Mouse (Mus musculus) MEL (cell line): Measurements from ENCODE around the gene Ppp2r5b. TPM values are rescaled to one million over a fixed set of nuclear protein-coding genes. Genes with fewer than 3 reads are reported as not detected.

Source experiments
- DNase-seq: peaks from one replicate; pipeline ENCODE4 v3.0.0; 2011; ENCODE audit warnings: low read depth, low spot score
- H3K27ac ChIP-seq: 2 replicates; pipeline ENCODE4 v1.5.1; 2012; ENCODE audit warnings: low read depth, mild to moderate bottlenecking, control low read depth, low read length, moderate library complexity; ENCODE audit not compliant: control insufficient read depth
- H3K27me3 ChIP-seq, 2 experiments: fragments of 150-350 bp in 1 of 2; sonication (generic) in 1 of 2; 2 replicates each; pipeline ENCODE4 v1.6.1; 2012; ENCODE audit warnings: low read length in 2 of 2, mild to moderate bottlenecking in 2 of 2, improper control_type of control experiment in 1 of 2, moderate library complexity in 1 of 2; ENCODE audit not compliant: insufficient read depth in 2 of 2, control insufficient read depth in 1 of 2
- H3K36me3 ChIP-seq, 2 experiments: 2 replicates each; pipeline ENCODE4 v1.6.1; 2012 to 2014; ENCODE audit warnings: low read length in 2 of 2, improper control_type of control experiment in 1 of 2, inconsistent platforms in 1 of 2, mild to moderate bottlenecking in 1 of 2; ENCODE audit not compliant: insufficient read depth in 2 of 2, control insufficient read depth in 1 of 2
- H3K4me1 ChIP-seq, 2 experiments: fragments of 150-350 bp in 1 of 2; sonication (generic) in 1 of 2; 2 replicates each; pipeline ENCODE4 v1.6.1; 2012; ENCODE audit warnings: low read length in 2 of 2, improper control_type of control experiment in 1 of 2, mild to moderate bottlenecking in 1 of 2; ENCODE audit not compliant: insufficient read depth in 2 of 2, control insufficient read depth in 1 of 2
- H3K4me3 ChIP-seq, 2 experiments: fragments of 150-350 bp in 1 of 2; sonication (generic) in 1 of 2; 2 replicates each; pipeline ENCODE4 v1.5.1; 2012; ENCODE audit warnings: low read depth in 2 of 2, low read length in 2 of 2, mild to moderate bottlenecking in 2 of 2, moderate library complexity in 2 of 2, control low read depth in 1 of 2, improper control_type of control experiment in 1 of 2; ENCODE audit not compliant: control insufficient read depth in 1 of 2, insufficient read depth in 1 of 2
- H3K79me2 ChIP-seq: 2 replicates; pipeline ENCODE4 v1.6.1; 2012; ENCODE audit warnings: mild to moderate bottlenecking, low read length, moderate library complexity; ENCODE audit not compliant: control insufficient read depth, poor library complexity, insufficient read depth
- H3K9ac ChIP-seq: 2 replicates; pipeline ENCODE4 v1.6.1; 2012; ENCODE audit warnings: low read depth, mild to moderate bottlenecking, control low read depth, low read length, moderate library complexity; ENCODE audit not compliant: control insufficient read depth, poor library complexity, severe bottlenecking
- H3K9me3 ChIP-seq: fragments of 150-350 bp; sonication (generic); replicated peaks from 2 replicates; pipeline ENCODE4 v1.6.1; 2012; ENCODE audit warnings: mild to moderate bottlenecking, low read length, improper control_type of control experiment, moderate library complexity; ENCODE audit not compliant: insufficient read depth
- BHLHE40 ChIP-seq: IDR thresholded peaks from 2 replicates; pipeline ENCODE4 v1.6.1; 2012; ENCODE audit warnings: low read depth, mild to moderate bottlenecking, inconsistent platforms, low read length, improper control_type of control experiment, borderline replicate concordance
- CHD2 ChIP-seq: IDR thresholded peaks from 2 replicates; pipeline ENCODE4 v1.6.1; 2011; ENCODE audit warnings: low read length, improper control_type of control experiment
- CTCF ChIP-seq, 3 experiments: IDR thresholded peaks in 2 of 3; conservative IDR thresholded peaks in 1 of 3; 2 replicates each; pipeline ENCODE4 v1.5.1; 2011 to 2012; ENCODE audit warnings: low read length in 3 of 3, low read depth in 2 of 3, mild to moderate bottlenecking in 2 of 3, improper control_type of control experiment in 1 of 3, inconsistent platforms in 1 of 3, mixed read lengths in 1 of 3, moderate library complexity in 1 of 3; ENCODE audit not compliant: control insufficient read depth in 1 of 3, insufficient read depth in 1 of 3, poor library complexity in 1 of 3, severe bottlenecking in 1 of 3
- E2F4 ChIP-seq: IDR thresholded peaks from 2 replicates; pipeline ENCODE4 v1.6.1; 2011; ENCODE audit warnings: low read depth, low read length, improper control_type of control experiment, borderline replicate concordance
- EP300 ChIP-seq, 2 experiments: IDR thresholded peaks; 2 replicates each; pipeline ENCODE4 v1.6.1; 2011; ENCODE audit warnings: improper control_type of control experiment in 2 of 2, low read length in 2 of 2, low read depth in 1 of 2, mild to moderate bottlenecking in 1 of 2
- HCFC1 ChIP-seq: IDR thresholded peaks from 2 replicates; pipeline ENCODE4 v1.6.1; 2012; ENCODE audit warnings: low read depth, mild to moderate bottlenecking, inconsistent platforms, low read length, improper control_type of control experiment, moderate library complexity
- JUND ChIP-seq: IDR thresholded peaks from 2 replicates; pipeline ENCODE4 v1.6.1; 2011; ENCODE audit warnings: low read depth, mild to moderate bottlenecking, improper control_type of control experiment, low read length
- MAZ ChIP-seq: IDR thresholded peaks from 2 replicates; pipeline ENCODE4 v1.6.1; 2012; ENCODE audit warnings: low read depth, mild to moderate bottlenecking, inconsistent platforms, low read length, improper control_type of control experiment
- MEF2A ChIP-seq: IDR thresholded peaks from 2 replicates; pipeline ENCODE4 v1.6.1; 2014; ENCODE audit warnings: low read depth, mild to moderate bottlenecking, inconsistent platforms, low read length, improper control_type of control experiment; ENCODE audit not compliant: poor library complexity, insufficient replicate concordance, severe bottlenecking; ENCODE audit errors: extremely low read depth
- MYC ChIP-seq: IDR thresholded peaks from 2 replicates; pipeline ENCODE4 v1.6.1; 2011; ENCODE audit warnings: low read depth, mild to moderate bottlenecking, low read length, improper control_type of control experiment, moderate library complexity
- NELFE ChIP-seq: IDR thresholded peaks from 2 replicates; pipeline ENCODE4 v1.6.1; 2011; ENCODE audit warnings: low read depth, low read length, improper control_type of control experiment
- NRF1 ChIP-seq: IDR thresholded peaks from 2 replicates; pipeline ENCODE4 v1.6.1; 2014; ENCODE audit warnings: low read depth, mild to moderate bottlenecking, inconsistent platforms, low read length, improper control_type of control experiment, moderate library complexity; ENCODE audit not compliant: poor library complexity, insufficient read depth, severe bottlenecking
- POLR2A ChIP-seq, 2 experiments: IDR thresholded peaks; 2 replicates each; pipeline ENCODE4 v1.6.1; 2011 to 2012; ENCODE audit warnings: low read length in 2 of 2, mild to moderate bottlenecking in 2 of 2, control low read depth in 1 of 2, improper control_type of control experiment in 1 of 2, low read depth in 1 of 2, moderate library complexity in 1 of 2; ENCODE audit not compliant: control insufficient read depth in 1 of 2, insufficient read depth in 1 of 2, poor library complexity in 1 of 2
- POLR2AphosphoS2 ChIP-seq: IDR thresholded peaks from 2 replicates; pipeline ENCODE4 v1.6.1; 2011; ENCODE audit warnings: low read length, improper control_type of control experiment
- POLR2AphosphoS5 ChIP-seq: IDR thresholded peaks from 2 replicates; pipeline ENCODE4 v1.6.1; 2012; ENCODE audit warnings: low read depth, borderline replicate concordance, mild to moderate bottlenecking, inconsistent platforms, low read length, moderate library complexity, mixed read lengths
- RAD21 ChIP-seq: IDR thresholded peaks from 2 replicates; pipeline ENCODE4 v1.6.1; 2011; ENCODE audit warnings: mild to moderate bottlenecking, low read depth, low read length, improper control_type of control experiment
- RCOR1 ChIP-seq: IDR thresholded peaks from 2 replicates; pipeline ENCODE4 v1.6.1; 2012; ENCODE audit warnings: low read depth, mild to moderate bottlenecking, inconsistent platforms, low read length, improper control_type of control experiment
- SIN3A ChIP-seq: IDR thresholded peaks from 2 replicates; pipeline ENCODE4 v1.6.1; 2012; ENCODE audit warnings: low read length, improper control_type of control experiment, inconsistent platforms
- TBP ChIP-seq: IDR thresholded peaks from 2 replicates; pipeline ENCODE4 v1.8.0; 2011; ENCODE audit warnings: low read depth, low read length, improper control_type of control experiment
- TCF12 ChIP-seq: IDR thresholded peaks from 2 replicates; pipeline ENCODE4 v1.6.1; 2014; ENCODE audit warnings: low read depth, mild to moderate bottlenecking, inconsistent platforms, low read length, improper control_type of control experiment, moderate library complexity
- UBTF ChIP-seq: IDR thresholded peaks from 2 replicates; pipeline ENCODE4 v1.6.1; 2012; ENCODE audit warnings: low read depth, mild to moderate bottlenecking, inconsistent platforms, low read length, improper control_type of control experiment, moderate library complexity, borderline replicate concordance; ENCODE audit not compliant: insufficient read depth
- ZC3H11A ChIP-seq: IDR thresholded peaks from 2 replicates; pipeline ENCODE4 v1.6.1; 2012; ENCODE audit warnings: low read depth, mild to moderate bottlenecking, inconsistent platforms, low read length, improper control_type of control experiment
- ZKSCAN1 ChIP-seq: IDR thresholded peaks from 2 replicates; pipeline ENCODE4 v1.6.1; 2012; ENCODE audit warnings: low read depth, mild to moderate bottlenecking, inconsistent platforms, low read length, improper control_type of control experiment, moderate library complexity
- ZMIZ1 ChIP-seq: IDR thresholded peaks from 2 replicates; pipeline ENCODE4 v1.6.1; 2012; ENCODE audit warnings: low read depth, mild to moderate bottlenecking, inconsistent platforms, low read length, improper control_type of control experiment, moderate library complexity
- ZNF384 ChIP-seq: IDR thresholded peaks from 2 replicates; pipeline ENCODE4 v1.6.1; 2012; ENCODE audit warnings: low read depth, mild to moderate bottlenecking, inconsistent platforms, low read length, improper control_type of control experiment
- polyA plus RNA-seq, 2 experiments: library from polyadenylated mRNA; stranded (reverse) in 1 of 2; unstranded in 1 of 2; fragments of >175 nt in 1 of 2; fragments of >200 nt in 1 of 2; gene quantifications; 2 replicates each; pipeline versions ENCODE4 v1.2.1 to v1.2.4; 2012; ENCODE audit warnings: low replicate concordance in 2 of 2, low read depth in 1 of 2; ENCODE audit not compliant: insufficient read length in 2 of 2, insufficient read depth in 1 of 2, missing spikeins in 1 of 2
- total RNA-seq: library from RNA; depleted of rRNA; stranded (reverse); fragments of 300-350 nt; gene quantifications from 2 replicates; pipeline ENCODE4 v1.2.3, GENCODE M21; 2012

Ppp2r5b gene
- total and polyA plus RNA-seq, 3 experiments, result 14.7 to 15.6 TPM; not detected in 1

GRCm38 (mm10) chr19:6227864-6228263 is 7.8 kb downstream of the Ppp2r5b start:
- Histone ChIP-seq H3K36me3 (no peaks in the 10 kb centered on the region), H3K4me3 (no peak overlapping the region), H3K27me3 (no peaks in the 10 kb centered on the region), H3K9ac (no peak overlapping the region), H3K27ac (no peak overlapping the region), H3K9me3 (no peaks in the 10 kb centered on the region), H3K79me2 (no peaks in the 10 kb centered on the region), H3K4me1 (no peaks in the 10 kb centered on the region)
- TF ChIP-seq RCOR1 (no peak), E2F4 (no peak), BHLHE40 (no peak), TBP (no peak), CHD2 (no peak), EP300 (IDR thresholded peaks at IDR 0.05; ENCODE audit: low read depth in 1 of 2, low read length in 2 of 2) (no peak), ZC3H11A (no peak)
- DNase-seq, result no peak

DNA sequence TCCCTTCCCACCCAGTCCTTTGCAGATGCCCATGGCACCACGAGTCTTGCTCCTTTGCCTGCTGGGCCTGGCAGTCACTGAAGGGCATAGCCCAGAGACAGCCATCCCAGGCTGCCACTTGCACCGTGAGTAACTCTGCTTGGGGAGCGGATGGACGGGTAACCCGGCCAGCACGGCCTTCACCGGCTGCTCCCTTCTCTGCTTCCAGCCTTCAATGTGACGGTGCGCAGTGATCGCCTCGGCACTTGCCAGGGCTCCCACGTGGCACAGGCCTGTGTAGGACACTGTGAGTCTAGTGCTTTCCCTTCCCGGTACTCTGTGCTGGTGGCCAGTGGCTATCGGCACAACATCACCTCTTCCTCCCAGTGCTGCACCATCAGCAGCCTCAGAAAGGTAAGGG is 8.9 kb downstream of the Ppp2r5b start:
- no peaks in the 10 kb centered on the region for H3K9me3 ChIP-seq

DNA sequence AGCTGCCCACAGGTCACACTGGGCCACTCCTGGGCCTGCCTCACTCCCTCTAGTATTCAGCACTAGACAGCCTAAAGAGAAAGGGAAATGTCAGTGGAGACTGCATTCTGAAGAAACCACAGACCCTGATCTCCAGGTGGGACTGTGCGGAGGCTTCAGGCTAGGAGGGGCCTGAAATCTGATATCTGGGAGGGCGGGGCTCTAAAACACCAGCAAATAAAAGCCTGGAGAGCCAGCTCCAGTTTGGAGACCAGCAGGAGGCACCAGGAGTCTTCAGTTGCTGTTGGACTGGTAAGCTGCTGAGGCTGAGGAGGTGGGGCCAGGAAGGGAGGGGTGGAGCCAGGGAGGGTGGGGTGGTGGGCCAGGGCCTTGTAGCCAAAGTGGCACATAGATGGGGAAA is 9.5 kb downstream of the Ppp2r5b start, which contains the start of gene Gpha2:
TSS of gene Gpha2 (plus strand) at position 246 of the 400 bp plus-strand sequence.
- Histone ChIP-seq H3K4me3 (no peak within 1 kb of the TSS), H3K27ac (no peak within 1 kb of the TSS), H3K9ac (no peak within 1 kb of the TSS), H3K36me3 (no peaks in the 10 kb centered on the region), H3K27me3 (no peaks in the 10 kb centered on the region), H3K79me2 (no peaks in the 10 kb centered on the region), H3K4me1 (no peaks in the 10 kb centered on the region), H3K9me3 (no peaks in the 10 kb centered on the region)
- TF ChIP-seq UBTF, result no peak
- TF ChIP-seq E2F4, result no peak
- peak in 2 of 3 experiments; percentile 14 to 19; a peak in 2 of 6 replicates for TF ChIP-seq CTCF (IDR thresholded peaks at IDR 0.05 in 2 of 3, conservative IDR thresholded peaks at IDR 0.05 in 1 of 3; ENCODE audit: control insufficient read depth in 1 of 3, insufficient read depth in 1 of 3, low read depth in 2 of 3, low read length in 3 of 3, poor library complexity in 1 of 3, severe bottlenecking in 1 of 3)
- peak; percentile 11 for TF ChIP-seq RAD21
- TF ChIP-seq ZC3H11A, result peak; percentile 16; the same call in 1 of the 2 replicates
- peak; percentile 60 for DNase-seq

More for the DNA sequence above, 8.9 kb downstream of the Ppp2r5b start:
- no peaks in the 10 kb centered on the region for H3K36me3 ChIP-seq
- H3K4me1 ChIP-seq, result no peaks in the 10 kb centered on the region
- no peak overlapping the region for H3K27ac ChIP-seq
- no peak overlapping the region for H3K9ac ChIP-seq
- no peak overlapping the region for H3K4me3 ChIP-seq
- TF ChIP-seq NRF1 (no peak), MEF2A (no peak), ZKSCAN1 (no peak), MYC (no peak), E2F4 (no peak), ZNF384 (no peak), POLR2AphosphoS2 (no peak), NELFE (no peak), MAZ (no peak), ZMIZ1 (no peak), EP300 (IDR thresholded peaks at IDR 0.05; ENCODE audit: low read depth in 1 of 2, low read length in 2 of 2) (no peak), POLR2A (IDR thresholded peaks at IDR 0.05; ENCODE audit: control insufficient read depth in 1 of 2, insufficient read depth in 1 of 2, low read depth in 1 of 2, low read length in 2 of 2, poor library complexity in 1 of 2) (no peak), SIN3A (no peak), POLR2AphosphoS5 (no peak), JUND (no peak), HCFC1 (no peak), TCF12 (no peak)
- no peak for DNase-seq
- no peaks in the 10 kb centered on the region for H3K27me3 ChIP-seq
- H3K79me2 ChIP-seq, result no peaks in the 10 kb centered on the region
